Mouse (Mus musculus): ENCODE data around the gene Slc39a3.
"Not testable (repeated sequence)": the region's sequence is repeated elsewhere in the genome, so short reads cannot be mapped to it uniquely, and the experiment has no call there.

The Slc39a3 gene
- long read RNA-seq, experiment 1, transcript Slc39a3-205 (2 exons, 3,461 nt), result major isoform, 13 of 32 reads
- long read RNA-seq, experiment 1, transcript Slc39a3-202 (4 exons, 3,796 nt), result minor isoform, 11 of 32 reads
- long read RNA-seq, experiment 1, partial matches to known transcripts, result 0 of 32 reads
- long read RNA-seq, experiment 1, other reads (novel, unspliced or antisense), result 4 of 32 reads
- long read RNA-seq, experiment 2, transcript Slc39a3-202 (4 exons, 3,796 nt), result major isoform, 5 of 12 reads
- long read RNA-seq, experiment 2, partial matches to known transcripts, result 0 of 12 reads
- long read RNA-seq, experiment 2, other reads (novel, unspliced or antisense), result 4 of 12 reads

DNA sequence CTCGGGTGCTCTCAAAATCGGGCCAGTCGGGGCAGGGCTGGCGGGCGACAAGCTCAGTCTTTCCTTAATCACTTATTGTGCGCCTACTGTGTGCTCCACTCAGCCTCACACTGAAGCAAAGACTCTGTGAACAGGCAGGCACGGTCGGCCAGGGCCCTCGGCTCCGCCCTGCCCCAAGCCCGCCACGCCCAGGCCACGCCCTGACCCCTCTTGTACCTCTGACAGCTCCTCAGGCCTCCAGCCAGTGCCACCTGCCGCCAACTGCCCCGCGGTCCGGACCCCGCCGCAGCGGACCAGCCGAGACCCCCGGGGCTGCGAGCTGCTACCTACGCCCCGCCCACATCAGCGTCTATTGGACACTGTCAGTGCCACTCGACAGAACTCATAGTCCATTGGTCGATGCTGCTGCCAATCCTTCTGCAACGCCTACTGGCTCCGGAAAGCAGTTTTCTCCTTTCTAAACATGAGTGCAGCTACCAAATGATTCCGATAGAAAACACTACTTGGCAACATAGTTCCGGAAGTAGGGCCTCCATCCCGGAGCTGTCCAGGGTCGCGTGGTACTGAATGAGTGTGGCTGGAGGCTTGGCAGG lies at the start of gene Slc39a3:
Slc39a3 (minus strand) TSS at position 439 of the 593 bp plus-strand sequence.
- intact Hi-C loops (cut with DNase I), result no loop called here

DNA sequence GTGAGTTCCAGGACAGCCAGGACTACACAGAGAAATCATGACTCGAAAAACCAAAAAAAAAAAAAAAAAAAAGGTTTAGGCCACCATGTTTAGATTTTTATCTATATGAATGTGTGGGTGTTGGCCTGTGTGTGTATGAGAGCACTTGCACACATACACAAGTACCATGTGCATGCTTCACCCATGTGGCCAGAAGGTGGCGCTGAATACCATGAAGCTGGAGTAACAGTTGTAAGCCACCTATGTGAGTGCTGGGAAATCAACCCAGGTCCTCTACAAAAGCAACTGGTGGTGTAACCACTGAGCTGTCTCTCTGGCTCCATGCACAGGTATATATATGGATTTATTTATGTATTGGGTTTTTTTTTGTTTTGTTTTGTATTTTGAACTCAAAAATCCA lies 49.8 kb upstream of the Slc39a3 start:
- intact Hi-C loops (cut with DNase I), result no loop called here

DNA sequence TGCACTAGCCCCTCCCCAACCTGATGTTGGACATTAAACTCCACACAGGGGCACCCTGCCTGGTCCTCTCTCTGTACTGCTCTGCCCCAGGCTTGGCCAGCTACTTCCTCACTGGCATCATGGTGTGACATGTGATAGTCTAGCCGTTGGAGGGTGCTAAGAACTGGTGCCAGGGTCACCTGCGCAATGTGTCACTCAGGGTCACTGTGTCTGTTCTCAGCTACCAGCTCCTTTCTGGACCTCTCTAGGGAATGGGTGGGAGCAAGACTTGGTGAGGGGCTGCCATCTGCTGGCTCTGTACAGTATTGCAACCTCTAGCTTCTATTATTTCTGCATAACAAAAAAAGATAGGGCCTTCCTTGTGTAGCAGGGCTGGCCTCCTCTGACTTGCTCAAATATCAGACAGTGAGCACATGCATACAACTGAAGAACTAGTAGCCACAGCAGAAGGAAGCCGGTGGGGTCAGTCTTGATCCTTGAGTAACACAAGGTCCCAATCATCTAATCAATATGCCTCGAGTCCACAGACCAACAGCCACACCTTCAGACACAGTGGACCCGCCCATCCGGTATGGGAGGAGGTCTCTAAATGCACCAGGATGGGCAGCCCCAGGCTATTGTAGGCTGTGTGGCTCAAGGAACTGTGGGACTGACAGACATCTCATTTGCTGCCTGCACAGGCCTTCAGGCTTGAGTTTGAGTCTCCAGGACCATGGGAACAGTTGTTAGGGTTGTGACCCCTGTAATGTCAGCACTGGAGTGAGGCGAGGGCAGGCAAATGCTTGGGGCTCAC lies 45.1 kb upstream of the Slc39a3 start:
- intact Hi-C loops (cut with DNase I), result loop anchor here (5.0 kb wide), 1 partner anchor 80 kb away; no protein-coding TSS in a partner anchor

DNA sequence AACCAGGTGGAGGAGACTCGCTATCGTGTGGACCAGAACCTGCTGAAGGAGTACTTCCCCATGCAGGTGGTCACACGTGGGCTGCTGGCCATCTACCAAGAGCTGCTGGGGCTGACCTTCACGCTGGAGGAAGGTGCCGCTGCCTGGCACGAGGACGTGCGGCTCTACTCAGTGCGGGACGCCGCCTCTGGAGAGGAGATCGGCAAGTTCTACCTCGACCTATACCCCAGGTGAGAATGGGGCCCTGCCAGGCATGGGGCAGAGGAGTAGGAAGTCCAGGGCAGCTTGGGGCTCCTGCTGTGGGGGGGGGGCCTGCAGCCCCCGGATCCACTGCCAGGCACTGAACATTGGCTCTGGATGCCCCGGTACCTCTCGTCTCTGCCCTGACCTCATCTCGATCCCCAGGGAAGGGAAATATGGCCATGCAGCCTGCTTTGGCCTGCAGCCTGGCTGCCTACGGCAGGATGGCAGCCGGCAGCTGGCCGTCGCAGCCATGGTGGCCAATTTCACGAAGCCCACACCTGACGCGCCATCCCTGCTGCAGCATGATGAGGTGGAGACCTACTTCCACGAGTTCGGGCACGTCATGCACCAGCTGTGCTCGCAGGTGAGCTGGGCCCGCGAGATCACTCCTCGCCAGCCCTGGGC lies 42.9 kb upstream of the Slc39a3 start:
- intact Hi-C loops (cut with DNase I), result loop anchor here (2.0 to 5.0 kb wide), 2 partner anchors 31 to 78 kb away; no protein-coding TSS in a partner anchor

DNA sequence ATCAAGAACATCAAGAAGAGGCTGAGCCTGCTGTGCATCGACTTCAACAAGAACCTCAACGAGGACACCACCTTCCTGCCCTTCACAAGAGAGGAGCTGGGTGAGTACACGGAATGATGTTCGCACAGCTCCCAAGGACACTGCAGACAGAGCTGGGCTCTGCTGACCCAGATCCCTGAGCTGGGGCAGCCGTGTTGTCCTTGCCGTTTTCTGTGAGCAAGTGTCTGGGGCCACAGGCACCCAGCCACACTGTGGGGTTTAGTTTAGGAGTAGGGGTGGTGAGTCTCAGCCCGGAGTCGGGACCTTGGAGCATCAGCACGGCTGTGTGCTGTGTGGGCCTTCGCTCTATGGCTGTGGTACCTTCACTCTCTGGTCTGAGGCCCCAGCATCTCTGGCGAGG lies 40.7 kb upstream of the Slc39a3 start:
- intact Hi-C loops (cut with DNase I), result no loop called here

DNA sequence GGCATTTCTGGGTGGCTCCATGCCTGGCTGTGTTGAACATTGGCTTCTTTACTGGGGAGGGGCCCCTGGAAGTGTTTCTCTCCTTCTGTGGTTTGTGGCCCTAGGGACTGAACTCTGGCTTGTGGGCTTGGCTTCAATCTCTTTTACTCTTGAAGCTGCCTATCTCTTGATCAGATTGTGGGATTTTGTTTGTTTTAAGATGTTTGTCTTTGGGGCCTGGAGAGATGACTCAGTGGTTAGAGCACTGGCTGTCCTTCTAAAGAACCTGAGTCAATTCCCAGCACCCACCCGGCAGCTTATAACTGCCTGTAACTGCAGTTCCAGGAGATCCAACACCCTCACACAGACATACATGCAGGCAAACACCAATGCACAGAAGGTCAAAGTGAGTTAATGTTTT lies 39.1 kb upstream of the Slc39a3 start:
- intact Hi-C loops (cut with DNase I), result no loop called here

DNA sequence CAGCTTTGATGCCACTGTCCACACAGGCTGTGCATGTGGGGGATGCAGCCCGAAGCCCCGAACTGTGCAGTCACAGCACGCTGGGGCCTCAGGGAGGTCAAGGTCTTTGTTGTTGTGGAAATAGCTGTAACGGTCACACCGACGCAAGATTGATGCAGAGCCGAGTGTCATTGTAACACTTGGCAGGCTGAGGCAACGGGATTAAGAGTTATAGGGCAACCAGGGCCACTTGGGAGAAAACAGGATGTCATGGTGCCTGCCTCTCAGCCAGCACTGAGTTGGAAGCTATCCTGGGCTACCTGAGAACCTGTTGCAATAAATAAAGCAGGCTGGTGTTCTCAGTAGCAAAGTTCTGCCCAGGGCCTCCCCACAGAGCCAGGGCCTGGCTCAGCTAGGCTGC lies 38.5 kb upstream of the Slc39a3 start:
- intact Hi-C loops (cut with DNase I), result no loop called here

DNA sequence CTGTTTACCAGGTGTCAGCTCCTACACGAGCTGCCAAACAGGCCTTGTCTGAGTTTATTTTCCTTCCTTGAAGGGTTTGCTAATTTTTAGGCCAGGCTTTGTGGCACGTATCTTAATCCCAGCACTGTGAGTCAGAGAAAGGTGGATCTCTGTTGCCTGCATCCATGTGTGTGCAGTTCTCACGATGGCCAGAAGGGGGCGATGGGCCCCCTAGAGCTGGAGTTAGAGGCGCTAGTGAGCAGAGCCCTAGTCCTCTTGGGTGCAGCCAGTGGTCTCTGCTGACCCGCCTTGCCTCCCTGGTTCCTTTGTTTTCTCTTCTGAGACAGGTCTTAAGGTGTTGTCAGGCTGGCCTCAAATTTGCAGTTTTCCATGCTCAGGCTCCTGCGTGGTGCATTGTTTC lies 36.2 kb upstream of the Slc39a3 start:
- intact Hi-C loops (cut with DNase I), result no loop called here

DNA sequence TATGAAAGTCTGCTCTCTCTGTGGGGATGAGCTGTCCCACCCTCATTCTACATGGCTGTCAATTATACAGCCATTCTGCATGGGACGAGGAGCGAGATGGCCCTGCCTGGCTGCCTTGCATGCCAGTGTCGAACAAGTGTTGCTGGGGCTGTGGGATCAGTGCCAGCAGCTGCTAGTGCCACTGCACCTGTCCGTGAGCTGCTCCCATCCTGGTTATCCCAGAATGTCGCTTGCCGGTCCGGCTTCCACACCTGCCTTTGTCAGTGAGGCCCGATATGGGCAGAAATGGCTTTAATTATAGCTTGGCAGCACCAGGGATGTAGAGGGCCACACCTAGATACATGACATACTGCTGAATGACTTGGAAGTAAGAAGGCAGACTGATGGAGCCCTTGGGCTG lies 35.1 kb upstream of the Slc39a3 start:
- intact Hi-C loops (cut with DNase I), result no loop called here

DNA sequence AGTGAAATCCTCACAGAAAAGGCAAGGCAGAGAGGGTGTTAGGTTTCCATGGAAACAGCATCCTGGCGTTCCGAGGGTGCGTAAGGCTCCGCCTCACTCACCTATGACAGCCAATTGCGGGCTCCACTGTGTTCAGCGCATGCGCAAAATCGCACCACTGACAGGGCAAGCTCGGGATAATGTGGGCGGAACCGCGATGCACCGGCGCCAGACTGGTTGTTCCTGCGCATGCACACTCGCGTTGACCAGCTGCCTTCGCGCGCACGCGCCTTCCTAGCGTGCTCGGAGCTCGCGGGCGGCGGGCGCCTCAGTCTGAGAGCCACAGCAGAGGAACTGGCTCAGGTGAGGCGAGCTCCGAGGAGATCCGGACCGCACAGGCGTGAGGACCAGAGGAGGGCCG lies 32.6 kb upstream of the Slc39a3 start, which contains the start of gene Thop1:
Thop1 (plus strand) TSS at position 200 of the 400 bp plus-strand sequence.
- intact Hi-C loops (cut with DNase I), result loop anchor here (5.0 kb wide), 1 partner anchor 32 kb away; no protein-coding TSS in a partner anchor

DNA sequence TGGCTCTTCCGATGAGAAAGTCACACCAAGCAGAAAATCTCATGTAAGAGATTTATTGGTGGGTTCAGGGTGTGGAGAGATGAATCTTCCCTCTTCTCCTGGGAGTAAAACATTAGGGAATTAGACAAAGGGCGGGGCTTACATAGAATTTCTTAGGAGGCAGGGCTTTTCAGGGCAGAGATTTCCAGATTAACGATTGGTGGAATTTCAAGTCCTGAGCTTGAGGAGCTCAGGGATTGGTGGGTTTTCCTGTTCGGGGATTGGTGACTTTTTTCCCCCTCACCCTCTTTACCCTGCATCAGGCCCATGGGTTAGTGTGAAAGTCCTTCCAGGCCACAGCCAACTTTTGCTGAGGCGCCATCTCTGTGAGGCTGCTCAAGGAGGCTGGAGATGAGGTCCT lies 31.5 kb upstream of the Slc39a3 start:
- intact Hi-C loops (cut with DNase I), result loop anchor here (5.0 kb wide), 1 partner anchor 34 kb away; no protein-coding TSS in a partner anchor

DNA sequence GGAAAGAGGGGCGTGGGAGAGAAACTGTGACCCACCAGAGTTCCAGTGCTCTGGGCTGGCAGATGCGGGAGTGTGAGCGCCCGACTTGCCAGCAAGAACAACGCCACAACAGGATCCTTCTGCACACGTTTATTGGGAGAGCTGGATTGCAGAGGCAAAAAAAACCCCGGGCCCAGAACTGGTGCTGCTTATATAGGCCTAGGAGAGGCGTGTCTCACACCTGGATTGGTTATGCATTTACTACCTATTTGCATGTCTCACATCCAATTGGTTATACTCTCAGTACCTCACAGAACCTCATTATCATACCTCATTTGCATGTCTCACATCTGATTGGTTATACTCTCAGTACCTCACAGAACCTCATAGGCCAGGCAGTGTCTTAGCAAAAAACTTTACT lies 27.3 kb upstream of the Slc39a3 start:
- intact Hi-C loops (cut with DNase I), result not testable (repeated sequence)

DNA sequence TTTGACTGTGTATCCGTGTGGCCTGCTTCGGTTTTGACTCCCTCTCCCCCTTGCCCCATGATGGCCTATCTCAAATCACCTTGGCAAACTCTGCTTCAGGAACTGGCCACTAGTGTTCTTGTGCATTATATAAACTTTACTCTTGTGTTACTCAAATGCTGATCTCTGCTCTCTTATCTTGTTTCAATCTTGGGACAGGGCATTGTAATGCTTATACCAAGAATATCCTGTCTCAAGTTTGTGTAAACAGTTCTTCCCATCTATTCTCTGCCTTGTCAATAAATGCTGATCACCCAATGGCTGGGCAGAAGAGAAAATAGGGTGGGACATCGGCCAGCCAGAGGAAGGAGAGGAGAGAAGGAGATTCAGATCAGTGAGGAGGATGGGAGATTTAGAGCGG lies 25.5 kb upstream of the Slc39a3 start:
- intact Hi-C loops (cut with DNase I), result no loop called here

DNA sequence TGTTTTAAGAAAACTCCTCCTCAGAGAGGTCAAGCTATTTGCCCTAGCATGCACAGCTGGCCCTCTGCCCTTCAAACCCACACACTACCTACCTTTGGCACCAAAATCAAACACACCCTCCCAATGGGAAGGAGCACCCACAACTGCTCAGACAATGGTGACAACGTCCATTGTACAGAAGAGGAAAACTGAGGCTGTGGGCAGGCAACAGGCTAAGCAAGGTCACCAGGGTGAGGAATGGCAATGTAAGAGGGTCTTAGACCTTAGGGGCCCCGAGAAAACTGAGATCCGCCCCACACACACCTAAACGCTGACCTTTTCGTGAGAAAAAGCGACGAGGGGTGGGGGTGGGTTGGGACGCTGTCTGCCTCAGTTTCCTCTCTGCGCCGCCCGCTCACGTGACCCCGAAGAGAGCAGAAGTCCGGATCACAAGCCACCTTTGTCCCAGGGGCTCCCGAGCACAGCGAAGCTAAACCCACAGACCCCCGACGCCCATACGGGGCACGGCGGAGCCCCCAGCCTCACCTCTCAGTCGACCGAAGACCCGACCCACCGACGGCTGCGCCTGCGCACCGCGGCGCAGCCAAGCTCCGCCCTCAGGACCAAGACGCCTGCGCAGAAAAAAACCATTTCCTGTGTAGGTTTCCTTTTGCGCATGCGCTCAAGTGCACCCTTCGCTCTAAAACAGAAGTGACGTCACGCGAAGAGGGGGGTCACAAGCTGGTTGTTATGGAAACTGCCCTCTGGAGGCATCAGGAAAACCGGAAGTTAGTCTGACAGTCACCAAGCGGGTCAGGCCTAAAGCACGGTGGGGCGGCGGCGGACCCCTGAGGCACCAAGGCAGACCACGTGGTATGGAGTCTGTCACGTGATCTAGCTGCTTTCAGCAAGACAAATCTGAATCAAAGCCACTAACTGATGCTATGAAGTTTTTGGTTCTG lies 22.6 kb upstream of the Slc39a3 start, which contains the start of gene Sgta:
Sgta (minus strand) TSS at position 579 of the 941 bp plus-strand sequence.
- intact Hi-C loops (cut with DNase I), result no loop called here

DNA sequence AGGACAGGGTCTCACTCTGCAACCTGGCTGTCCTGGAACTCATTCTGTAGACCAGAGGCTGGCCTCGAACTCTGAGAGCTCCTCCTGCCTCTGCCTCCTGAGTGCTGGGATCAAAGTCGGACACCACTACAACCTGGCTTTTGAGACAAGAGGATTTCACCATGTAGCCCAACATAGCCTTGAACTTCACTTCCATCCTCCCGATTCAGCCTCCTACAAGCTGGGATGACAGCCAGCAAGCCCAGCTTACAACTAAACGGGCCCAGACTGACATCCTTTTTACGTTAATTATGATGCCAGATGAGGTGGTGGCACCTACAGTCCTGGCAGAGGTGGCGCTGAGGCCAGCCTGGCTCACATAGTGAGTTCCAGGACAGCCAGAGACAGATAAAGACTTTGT lies 21.7 kb upstream of the Slc39a3 start:
- intact Hi-C loops (cut with DNase I), result no loop called here

DNA sequence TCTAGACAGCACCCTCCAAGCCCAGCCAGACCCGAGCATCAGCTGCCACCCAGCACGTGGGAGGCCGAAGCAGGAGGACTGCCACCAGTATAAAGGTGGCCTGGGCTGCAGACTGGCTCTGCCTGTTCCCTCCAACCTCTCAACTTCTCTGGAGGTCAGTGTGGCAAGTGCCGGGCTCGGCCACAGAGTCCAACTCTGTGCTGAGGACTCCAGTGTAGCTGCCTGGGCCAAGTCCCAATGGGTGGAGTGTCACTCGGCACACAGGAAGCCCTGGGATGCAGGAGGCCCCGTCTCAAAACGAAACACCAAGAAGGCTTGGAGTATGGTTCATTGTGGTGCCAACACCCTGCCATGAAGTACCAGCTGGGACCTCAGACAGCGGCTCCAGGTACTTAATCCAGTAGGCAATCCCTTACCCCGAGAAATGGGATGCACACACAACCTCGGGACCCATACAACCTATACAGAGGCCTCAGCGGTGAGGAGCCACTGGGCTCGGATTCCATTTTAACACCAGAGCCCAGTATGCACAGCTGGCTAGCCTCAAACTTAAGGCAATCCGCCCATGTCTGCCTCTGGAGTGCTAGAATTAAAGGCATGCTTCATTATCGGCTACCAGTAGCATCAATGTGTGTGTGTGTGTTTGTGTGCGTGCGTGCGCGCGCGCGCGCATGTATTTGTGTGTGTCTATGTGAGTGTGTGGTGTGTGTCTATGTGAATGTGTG lies 20.3 kb upstream of the Slc39a3 start:
- intact Hi-C loops (cut with DNase I), result no loop called here

DNA sequence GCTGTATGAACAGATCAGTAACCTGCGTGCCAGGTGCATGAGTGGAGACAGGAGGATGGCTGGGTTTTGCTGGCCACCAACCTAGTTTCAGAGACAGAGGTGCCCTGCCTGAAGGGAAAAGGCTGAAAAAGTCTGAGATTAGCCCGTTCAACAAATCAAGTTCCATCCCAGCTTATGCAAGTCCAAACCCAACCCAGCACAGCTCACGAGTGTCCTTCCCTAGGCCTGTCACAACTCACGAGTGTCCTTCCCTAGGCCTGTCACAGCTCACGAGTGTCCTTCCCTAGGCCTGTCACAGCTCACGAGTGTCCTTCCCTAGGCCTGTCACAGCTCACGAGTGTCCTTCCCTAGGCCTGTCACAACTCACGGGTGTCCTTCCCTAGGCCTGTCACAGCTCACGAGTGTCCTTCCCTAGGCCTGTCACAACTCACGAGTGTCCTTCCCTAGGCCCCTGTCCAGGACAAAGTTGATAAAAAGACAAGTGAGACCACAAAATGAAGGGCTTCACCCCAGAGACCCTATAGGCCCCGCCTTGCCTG lies 18.6 kb upstream of the Slc39a3 start:
- intact Hi-C loops (cut with DNase I), result not testable (repeated sequence)

DNA sequence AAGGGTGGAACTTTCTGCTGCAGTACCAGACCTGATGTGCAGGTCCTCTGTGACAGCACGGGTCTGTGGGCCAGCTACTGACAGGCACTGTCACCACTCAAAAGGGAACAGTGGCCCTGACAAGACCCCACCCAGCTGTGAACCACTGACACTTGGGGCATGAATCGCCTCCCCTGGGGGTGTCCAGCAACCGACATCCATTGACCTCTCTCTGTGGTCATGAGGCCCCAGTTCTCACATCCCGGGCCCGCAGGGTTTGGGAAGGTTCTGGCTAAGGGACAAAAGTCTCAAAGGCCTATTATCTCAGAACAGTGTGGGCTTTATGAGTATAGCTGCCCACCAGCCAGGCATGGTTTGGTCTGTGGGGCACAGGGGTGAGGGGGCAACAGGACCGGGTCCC lies 17.9 kb upstream of the Slc39a3 start:
- intact Hi-C loops (cut with DNase I), result no loop called here

DNA sequence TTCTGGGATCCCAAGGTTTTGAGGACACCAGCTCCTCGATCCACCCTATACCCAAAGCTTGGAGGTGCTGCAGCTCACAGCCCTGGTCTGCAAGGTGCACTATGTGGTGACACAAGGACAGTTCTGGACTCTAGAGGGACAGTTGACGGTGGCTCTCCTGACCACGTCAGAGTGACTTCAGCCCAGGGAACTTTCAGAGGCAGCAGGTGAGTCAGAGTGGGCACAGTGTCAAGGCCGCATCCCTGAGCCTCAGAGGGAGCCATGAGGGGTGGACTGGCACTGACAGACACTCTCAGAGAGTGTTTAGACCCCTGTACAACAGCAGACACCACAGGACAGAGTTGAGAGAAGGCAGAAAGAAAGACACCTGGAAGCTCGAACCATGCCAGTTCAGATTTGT lies 15.4 kb upstream of the Slc39a3 start:
- intact Hi-C loops (cut with DNase I), result no loop called here
